ENCODE assay signal across 8 mouse cellular contexts in the genomic region with DNA sequence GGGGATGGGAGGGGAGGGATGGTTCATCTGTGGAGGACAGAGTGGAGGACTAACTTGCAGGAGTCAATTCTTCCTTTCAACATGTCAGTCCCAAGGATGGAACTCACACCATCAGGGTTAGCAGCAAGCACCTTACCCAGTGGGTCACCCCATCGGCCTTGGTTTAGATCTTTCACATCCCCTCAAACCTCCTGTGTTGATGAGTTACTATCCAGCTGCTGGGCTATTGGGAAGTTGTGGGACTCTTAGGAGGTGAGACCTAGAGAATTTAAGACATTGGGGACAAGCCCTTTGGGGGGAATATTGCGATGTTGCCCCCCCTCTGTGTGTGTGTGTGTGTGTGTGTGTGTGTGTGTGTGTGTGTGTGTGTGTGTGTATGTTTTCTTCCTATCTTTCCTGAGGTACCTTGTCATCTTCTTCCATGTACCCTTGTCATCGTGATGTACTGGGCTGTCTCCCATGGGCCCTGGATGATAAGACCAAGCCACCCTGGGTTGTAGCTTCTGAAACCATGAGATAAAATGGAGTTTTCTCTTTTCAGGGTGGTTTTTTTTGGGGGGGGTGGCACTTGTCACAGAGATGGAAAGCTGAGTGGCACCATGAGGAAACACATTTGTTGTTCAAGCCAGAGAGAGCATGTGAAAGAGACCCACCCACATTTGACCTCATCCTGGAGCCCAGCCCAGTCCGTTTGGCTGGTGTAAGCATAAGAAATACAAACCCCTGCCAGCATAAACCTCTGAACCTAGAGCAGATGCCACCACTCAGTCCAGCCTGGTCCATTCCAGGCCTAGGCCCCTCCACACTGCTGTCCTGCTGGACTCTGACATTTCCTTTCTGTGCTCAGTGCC.
A peak's percentile ranks its signal among the peaks of the same experiment; 100 is the strongest.
DNase-seq lines count a peak whose midpoint lies in the region; ATAC-seq and TF ChIP-seq lines count a peak whose summit lies in the region.

No protein-coding gene starts in this region.

- no peaks in the 10 kb centered on the region for H3K79me2 ChIP-seq in liver, adult 2 months (ENCODE audit: control insufficient read depth, insufficient read depth, low read length)

- no peak for TF ChIP-seq POLR2A in liver, adult 2 months (IDR thresholded peaks at IDR 0.05; ENCODE audit: extremely low read depth, insufficient read depth, low read length)

- peak overlapping the region; percentile 40 for H3K27ac ChIP-seq in hindbrain, embryonic 14.5 days
- H3K27ac ChIP-seq in liver, adult 2 months (replicated peaks; ENCODE audit: insufficient read depth, low read depth, low read length), result peak overlapping the region; percentile 39
- peak overlapping the region; percentile 79 for H3K27ac ChIP-seq in midbrain, postnatal 0 days (ENCODE audit: low read depth, low read length)

- 82% methylated on average over 4 of the region's 4 CpGs for WGBS in hindbrain, embryonic 14.5 days
- WGBS in liver, adult 2 months, result 66% methylated on average over 4 of the region's 4 CpGs
- 80% methylated on average over 4 of the region's 4 CpGs for WGBS in midbrain, postnatal 0 days

- no peaks in the 10 kb centered on the region for H3K36me3 ChIP-seq in hindbrain, embryonic 14.5 days (replicated peaks; ENCODE audit: control insufficient read depth, insufficient read depth)
- no peaks in the 10 kb centered on the region for H3K36me3 ChIP-seq in liver, adult 2 months (ENCODE audit: control insufficient read depth, insufficient read depth, low read length)
- H3K36me3 ChIP-seq in midbrain, postnatal 0 days (ENCODE audit: insufficient read depth, low read length), result no peaks in the 10 kb centered on the region

- H3K9ac ChIP-seq in hindbrain, embryonic 14.5 days, result no peak overlapping the region
- no peak overlapping the region for H3K9ac ChIP-seq in liver, adult 2 months (ENCODE audit: low read depth, low read length)
- H3K9ac ChIP-seq in midbrain, postnatal 0 days (replicated peaks; ENCODE audit: low read length, poor library complexity, severe bottlenecking), result no peak overlapping the region

- H3K9me3 ChIP-seq in hindbrain, embryonic 14.5 days (ENCODE audit: control insufficient read depth, low read length), result 0 out of 2 replicates have a peak, but pooled peaks cover 3% of the 10 kb centered on the region
- H3K9me3 ChIP-seq in midbrain, postnatal 0 days (ENCODE audit: low read length), result no peaks in the 10 kb centered on the region

- H3K27me3 ChIP-seq in hindbrain, embryonic 14.5 days (ENCODE audit: control insufficient read depth, insufficient read depth, low read length), result no peaks in the 10 kb centered on the region
- H3K27me3 ChIP-seq in liver, adult 2 months (ENCODE audit: control insufficient read depth, insufficient read depth, low read length), result no peaks in the 10 kb centered on the region
- H3K27me3 ChIP-seq in midbrain, postnatal 0 days (ENCODE audit: insufficient read depth, low read length), result no peaks in the 10 kb centered on the region

- no peak overlapping the region for H3K4me3 ChIP-seq in hindbrain, embryonic 14.5 days (replicated peaks; ENCODE audit: low read length)
- no peak overlapping the region for H3K4me3 ChIP-seq in liver, adult 2 months (ENCODE audit: insufficient read depth, low read depth, low read length)
- H3K4me3 ChIP-seq in midbrain, postnatal 0 days (ENCODE audit: low read depth, low read length), result no peak overlapping the region

- no peak for TF ChIP-seq CTCF in liver, adult 2 months (IDR thresholded peaks at IDR 0.05; ENCODE audit: low read depth, low read length)
- TF ChIP-seq CTCF in midbrain, postnatal 0 days (IDR thresholded peaks at IDR 0.05), result no peak

- H3K4me2 ChIP-seq in hindbrain, embryonic 14.5 days (replicated peaks), result no peak overlapping the region
- H3K4me2 ChIP-seq in midbrain, postnatal 0 days (ENCODE audit: low read depth, low read length, poor library complexity, severe bottlenecking), result no peak overlapping the region

- peak; percentile 26; the same call in 1 of the 2 replicates for ATAC-seq in cerebellum, adult (ENCODE audit: insufficient number of reproducible peaks, low FRiP score, low TSS enrichment)
- ATAC-seq in hindbrain, embryonic 14.5 days (ENCODE audit: low FRiP score), result 0 out of 2 replicates have a peak, but pooled peaks have one; percentile 35
- peak; percentile 42 for ATAC-seq in midbrain, postnatal 0 days (ENCODE audit: low FRiP score)

- peaks cover 23% of the 10 kb centered on the region for H3K4me1 ChIP-seq in hindbrain, embryonic 14.5 days (replicated peaks; ENCODE audit: control insufficient read depth, insufficient read depth, low read length)
- H3K4me1 ChIP-seq in liver, adult 2 months (ENCODE audit: control insufficient read depth, insufficient read depth, low read length), result peaks cover 11% of the 10 kb centered on the region
- peaks cover 3% of the 10 kb centered on the region; the same call in 1 of the 2 replicates for H3K4me1 ChIP-seq in midbrain, postnatal 0 days (ENCODE audit: insufficient read depth, low read length)

- DNase-seq in layer of hippocampus, adult 11-12 months (ENCODE audit: low spot score), result peak; percentile 64
- no peak for DNase-seq in layer of hippocampus, adult 9-10 months (ENCODE audit: low spot score)
- DNase-seq in gastrocnemius, adult 8-10 months (ENCODE audit: low spot score in 2 of 2), result peak; percentile 65 to 84
- DNase-seq in hindbrain, embryonic 14.5 days (ENCODE audit: low spot score), result no peak
- peak; percentile 93 for DNase-seq in liver, adult 2 months (ENCODE audit: extremely low read depth, low read depth, low spot score)
- DNase-seq in midbrain, postnatal 0 days (ENCODE audit: low spot score), result peak; percentile 67
- no peak for DNase-seq in thymus, adult 18-20 months

Comparison
In these comparisons a context has a peak if more than half of its experiments do, and no peak if none do; other contexts are left out.
1. DNase-seq: peak in layer of hippocampus, adult 11-12 months (single experiment), gastrocnemius, adult 8-10 months (2 of 2), liver, adult 2 months (single experiment) and midbrain, postnatal 0 days (single experiment); none in layer of hippocampus, adult 9-10 months (single experiment), hindbrain, embryonic 14.5 days (single experiment) and thymus, adult 18-20 months (0 of 2).
2. Peak in every context shown above with its lines, with median percentiles within 50 percentile points of each other: ATAC-seq and H3K27ac ChIP-seq.